20 mouse cellular contexts compared by ENCODE assay signal in the genomic region with DNA sequence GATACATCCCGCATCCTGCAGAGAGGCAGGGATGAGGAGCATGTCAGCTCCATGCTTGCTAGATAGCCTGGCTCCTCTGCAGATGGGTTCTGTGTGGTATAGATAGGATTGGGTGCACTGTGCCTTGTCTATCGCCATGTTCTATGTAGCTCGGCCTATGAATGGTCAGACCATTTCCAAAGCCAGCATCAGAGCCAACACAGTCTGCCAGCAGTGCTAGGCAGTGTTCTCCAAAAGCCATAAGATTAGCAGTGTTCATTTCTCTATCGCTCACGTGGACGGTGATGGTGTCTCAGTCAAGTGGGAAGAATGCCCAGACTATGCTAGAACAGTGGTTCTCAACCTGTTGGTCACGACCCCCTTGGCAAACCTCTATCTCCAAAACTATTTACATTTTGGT.
DNase-seq lines count a peak whose midpoint lies in the region; ATAC-seq lines count a peak whose summit lies in the region.
"Had no signal": no experiment of that assay in that cellular context is flagged by ENCODE, and none has a peak within 500 bp of the region (broad histone marks: within the 10 kb centered on the region; RNA-seq: fewer than 3 reads in every experiment).

No protein-coding gene starts in this region.

- H3K36me3 ChIP-seq in heart, embryonic 15.5 days: no peaks in the 10 kb centered on the region
- H3K36me3 ChIP-seq in midbrain, embryonic 12.5 days: no peaks in the 10 kb centered on the region
- no peaks in the 10 kb centered on the region for H3K36me3 ChIP-seq in midbrain, embryonic 10.5 days
- no peaks in the 10 kb centered on the region for H3K36me3 ChIP-seq in embryonic facial prominence, embryonic 15.5 days
- H3K36me3 ChIP-seq in limb, embryonic 15.5 days: no peaks in the 10 kb centered on the region
- H3K36me3 ChIP-seq: hindbrain, embryonic 13.5 days; liver, embryonic 13.5 days had no signal

- no peaks in the 10 kb centered on the region for H3K9me3 ChIP-seq in heart, embryonic 15.5 days (replicated peaks)
- 0 out of 2 replicates have a peak, but pooled peaks cover 4% of the 10 kb centered on the region for H3K9me3 ChIP-seq in midbrain, embryonic 12.5 days
- no peaks in the 10 kb centered on the region for H3K9me3 ChIP-seq in midbrain, embryonic 10.5 days (replicated peaks)
- H3K9me3 ChIP-seq in embryonic facial prominence, embryonic 15.5 days (replicated peaks): no peaks in the 10 kb centered on the region
- no peaks in the 10 kb centered on the region for H3K9me3 ChIP-seq in limb, embryonic 15.5 days
- H3K9me3 ChIP-seq: hindbrain, embryonic 13.5 days; liver, embryonic 13.5 days had no signal

- WGBS in heart, embryonic 15.5 days: 79% methylated on average over 7 of the region's 7 CpGs
- WGBS in midbrain, embryonic 12.5 days: 93% methylated on average over 7 of the region's 7 CpGs
- WGBS in midbrain, embryonic 10.5 days: 92% methylated on average over 7 of the region's 7 CpGs
- 81% methylated on average over 7 of the region's 7 CpGs for WGBS in embryonic facial prominence, embryonic 15.5 days
- WGBS in limb, embryonic 15.5 days: 75% methylated on average over 7 of the region's 7 CpGs

- H3K27me3 ChIP-seq in heart, embryonic 15.5 days: no peaks in the 10 kb centered on the region
- no peaks in the 10 kb centered on the region for H3K27me3 ChIP-seq in midbrain, embryonic 12.5 days
- H3K27me3 ChIP-seq in midbrain, embryonic 10.5 days (ENCODE audit: low read depth, poor library complexity, severe bottlenecking): no peaks in the 10 kb centered on the region
- H3K27me3 ChIP-seq in embryonic facial prominence, embryonic 15.5 days: no peaks in the 10 kb centered on the region
- no peaks in the 10 kb centered on the region for H3K27me3 ChIP-seq in limb, embryonic 15.5 days
- H3K27me3 ChIP-seq: hindbrain, embryonic 13.5 days; liver, embryonic 13.5 days had no signal

- ATAC-seq in heart, embryonic 15.5 days (replicated peaks; ENCODE audit: insufficient number of reproducible peaks, insufficient read depth, low FRiP score, low read depth): no peak
- ATAC-seq in midbrain, embryonic 12.5 days (ENCODE audit: low FRiP score, low read depth): 0 out of 2 replicates have a peak, but pooled peaks have one; percentile 41
- no peak for ATAC-seq in embryonic facial prominence, embryonic 15.5 days (ENCODE audit: insufficient number of reproducible peaks, low FRiP score, low TSS enrichment, low read depth)
- no peak for ATAC-seq in limb, embryonic 15.5 days (ENCODE audit: insufficient number of reproducible peaks, low FRiP score, low TSS enrichment, low read depth)
- ATAC-seq: midbrain, embryonic 16.5 days had no signal

- H3K4me2 ChIP-seq in heart, embryonic 15.5 days: no peak overlapping the region
- no peak overlapping the region for H3K4me2 ChIP-seq in midbrain, embryonic 12.5 days (replicated peaks)
- H3K4me2 ChIP-seq in embryonic facial prominence, embryonic 15.5 days (replicated peaks): 0 out of 2 replicates have a peak overlapping the region, but pooled peaks have one; percentile 4
- no peak overlapping the region for H3K4me2 ChIP-seq in limb, embryonic 15.5 days
- H3K4me2 ChIP-seq: hindbrain, embryonic 13.5 days; liver, embryonic 13.5 days; lung, embryonic 14.5 days had no signal

- no peak overlapping the region for H3K9ac ChIP-seq in heart, embryonic 15.5 days
- no peak overlapping the region for H3K9ac ChIP-seq in midbrain, embryonic 12.5 days (replicated peaks)
- no peak overlapping the region for H3K9ac ChIP-seq in embryonic facial prominence, embryonic 15.5 days
- H3K9ac ChIP-seq in limb, embryonic 15.5 days: no peak overlapping the region
- H3K9ac ChIP-seq: hindbrain, embryonic 13.5 days; liver, embryonic 13.5 days; lung, embryonic 14.5 days had no signal

- no peak overlapping the region for H3K4me3 ChIP-seq in heart, embryonic 15.5 days
- H3K4me3 ChIP-seq in midbrain, embryonic 12.5 days: no peak overlapping the region
- H3K4me3 ChIP-seq in midbrain, embryonic 10.5 days: no peak overlapping the region
- no peak overlapping the region for H3K4me3 ChIP-seq in embryonic facial prominence, embryonic 15.5 days (replicated peaks)
- no peak overlapping the region for H3K4me3 ChIP-seq in limb, embryonic 15.5 days
- H3K4me3 ChIP-seq: hindbrain, embryonic 13.5 days; liver, embryonic 13.5 days; megakaryocyte, embryonic 14.5 days had no signal

- no peak for DNase-seq in heart, adult 9 months (ENCODE audit: low spot score in 2 of 2)
- DNase-seq in midbrain, embryonic 10.5 days (ENCODE audit: low spot score): no peak
- no peak for DNase-seq in left cerebral cortex, adult 9 months (ENCODE audit: low spot score in 2 of 2)
- DNase-seq: adrenal gland, adult 2 months; cerebellum, adult 11-12 months; heart, postnatal 36 days; kidney, postnatal 25 days; liver, embryonic 13.5 days; lung, postnatal 36 days; right cerebral cortex, adult 18-20 months; right cerebral cortex, postnatal 4 days; thymus, adult 2 months had no signal

- H3K4me1 ChIP-seq in heart, embryonic 15.5 days (replicated peaks): peaks cover 11% of the 10 kb centered on the region
- H3K4me1 ChIP-seq in midbrain, embryonic 12.5 days: peaks cover 10% of the 10 kb centered on the region; the same call in 1 of the 2 replicates
- peaks cover 16% of the 10 kb centered on the region; the same call in 1 of the 2 replicates for H3K4me1 ChIP-seq in midbrain, embryonic 10.5 days
- peaks cover 39% of the 10 kb centered on the region for H3K4me1 ChIP-seq in embryonic facial prominence, embryonic 15.5 days
- peaks cover 41% of the 10 kb centered on the region for H3K4me1 ChIP-seq in limb, embryonic 15.5 days

- 0 out of 2 replicates have a peak overlapping the region, but pooled peaks have one; percentile 25 for H3K27ac ChIP-seq in heart, embryonic 15.5 days
- no peak overlapping the region for H3K27ac ChIP-seq in midbrain, embryonic 12.5 days (replicated peaks)
- H3K27ac ChIP-seq in midbrain, embryonic 10.5 days (replicated peaks): no peak overlapping the region
- peak overlapping the region; percentile 82 for H3K27ac ChIP-seq in embryonic facial prominence, embryonic 15.5 days (replicated peaks)
- H3K27ac ChIP-seq in limb, embryonic 15.5 days: 0 out of 2 replicates have a peak overlapping the region, but pooled peaks have one; percentile 19
- H3K27ac ChIP-seq: hindbrain, embryonic 13.5 days; liver, embryonic 13.5 days had no signal

Comparison
In these comparisons a context has a peak if more than half of its experiments do, and no peak if none do; other contexts are left out.
1. H3K27ac ChIP-seq: peak in heart, embryonic 15.5 days (single experiment), embryonic facial prominence, embryonic 15.5 days (single experiment) and limb, embryonic 15.5 days (single experiment); none in midbrain, embryonic 12.5 days (single experiment) and midbrain, embryonic 10.5 days (single experiment).